Mouse (Mus musculus) neutrophil, adult 65 days (primary cell): ENCODE results near the gene Gmpr2. TPM values are rescaled to one million over a fixed set of nuclear protein-coding genes. Genes with fewer than 3 reads are reported as not detected.

Experiments used
- total RNA-seq: library from RNA; stranded (reverse); gene quantifications from 2 replicates; pipeline ENCODE4 v1.2.4, GENCODE M21; 2023

Gmpr2 gene
- total RNA-seq: 12.0 and 12.3 TPM in 2 replicates

GRCm38 (mm10) chr14:55671833-55672740 is at the start of gene Gmpr2, which contains the start of gene Nedd8:
Gene Gmpr2, plus strand, starts transcription at chr14:55671941.
Gene Nedd8, minus strand, starts transcription at chr14:55672124.

DNA sequence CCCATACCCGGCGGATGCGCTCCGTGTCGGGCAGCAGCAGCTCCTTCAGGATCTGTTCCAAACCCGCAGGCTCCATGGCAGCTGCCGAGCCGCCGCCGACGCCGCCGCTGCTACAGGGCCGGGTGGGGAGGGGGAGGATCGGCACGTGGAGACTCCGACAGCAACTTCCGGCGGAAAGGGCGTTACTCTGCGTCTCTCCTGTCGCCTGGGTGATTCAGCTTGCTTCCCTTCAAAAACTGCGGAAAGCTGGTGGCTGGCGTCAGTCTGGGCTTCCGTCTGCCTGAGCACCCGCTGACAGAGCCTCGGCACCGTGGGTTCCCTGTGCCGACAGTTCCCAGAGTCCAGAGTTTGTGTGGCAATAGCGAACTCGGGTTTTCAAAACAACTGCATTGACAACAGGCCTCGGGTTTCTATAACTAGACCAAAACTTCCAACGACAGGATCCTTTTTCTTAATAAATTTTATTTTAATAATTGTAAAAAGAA is 36.2 kb upstream of the Gmpr2 start, which contains the start of gene Ipo4:
Gene Ipo4, minus strand, starts transcription at position 435 of the 485 bp plus-strand sequence.

DNA sequence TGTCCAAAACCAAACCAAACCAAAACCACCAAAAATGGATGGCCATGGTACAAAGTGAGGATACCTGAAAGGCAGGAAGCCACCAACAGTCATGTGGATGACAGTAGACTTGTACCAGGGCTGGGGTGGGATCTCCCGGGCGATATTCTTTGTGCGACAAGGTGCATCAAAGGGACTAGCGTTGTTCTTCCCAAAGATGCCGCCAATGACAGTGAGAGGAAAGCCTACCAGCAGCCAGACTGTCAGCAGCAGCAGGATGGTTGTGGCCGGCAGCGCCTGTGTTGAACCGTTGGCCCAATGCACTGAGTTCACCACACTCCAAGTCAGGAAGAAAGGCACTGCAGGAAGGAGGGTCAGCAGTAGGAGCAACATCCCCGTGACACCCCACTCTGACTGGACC is 33.9 kb upstream of the Gmpr2 start, which contains the start of gene Gm49378:
Gene Gm49378, minus strand, starts transcription at position 101 of the 400 bp plus-strand sequence.

GRCm38 (mm10) chr14:55643060-55643907 is 28.5 kb upstream of the Gmpr2 start, which contains the start of gene Tm9sf1:
Gene Tm9sf1, minus strand, starts transcription at chr14:55643806.

GRCm38 (mm10) chr14:55649884-55650283 is 21.9 kb upstream of the Gmpr2 start, which contains the start of gene Tssk4:
Gene Tssk4, plus strand, starts transcription at chr14:55650184.

GRCm38 (mm10) chr14:55659960-55660573 is 11.7 kb upstream of the Gmpr2 start, which contains the start of gene Mdp1:
Gene Mdp1, minus strand, starts transcription at chr14:55660508.

GRCm38 (mm10) chr14:55681160-55682117 is 9.7 kb downstream of the Gmpr2 start, which contains the start of gene Tinf2:
Gene Tinf2, minus strand, starts transcription at chr14:55681820.

DNA sequence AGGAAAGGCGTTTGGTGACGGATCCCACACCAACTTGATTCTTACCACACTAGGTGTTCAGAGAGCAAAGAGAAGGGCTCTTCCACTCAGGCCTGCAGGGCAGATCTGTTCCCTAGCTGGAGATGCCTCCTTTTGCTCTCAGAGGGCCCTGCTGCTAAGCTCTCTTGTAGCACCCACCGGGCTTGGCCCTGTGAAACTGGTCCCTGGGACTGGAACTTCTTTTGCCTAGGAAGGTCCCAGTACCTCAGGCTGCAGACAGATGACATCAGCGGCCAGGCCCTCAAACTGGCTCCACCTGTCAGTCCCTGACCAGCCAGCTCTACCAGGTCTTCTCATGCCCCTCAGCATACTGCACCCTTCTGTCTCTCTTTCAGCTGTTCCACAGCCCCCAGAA is 42.0 kb downstream of the Gmpr2 start, which contains the start of gene Tgm1:
Gene Tgm1, minus strand, starts transcription at position 198 of the 394 bp plus-strand sequence.

GRCm38 (mm10) chr14:55721700-55722437 is 50.1 kb downstream of the Gmpr2 start, which contains the start of gene Rabggta:
Gene Rabggta, minus strand, starts transcription at chr14:55722263.

Other genes with a start within 250 kb of the Gmpr2 start
- 12.9 and 13.7 TPM in 2 replicates for gene Dhrs4, start 193.2 kb upstream of the Gmpr2 start, total RNA-seq
- not detected in 2 replicates for gene Carmil3, start 181.3 kb upstream of the Gmpr2 start, total RNA-seq
- not detected in 2 replicates for gene Cpne6, start 161.5 kb upstream of the Gmpr2 start, total RNA-seq
- not detected in 2 replicates for gene Nrl, start 147.0 kb upstream of the Gmpr2 start, total RNA-seq
- 14.4 and 20.4 TPM in 2 replicates for gene Pck2, start 131.7 kb upstream of the Gmpr2 start, total RNA-seq
- 44.0 and 53.0 TPM in 2 replicates for gene Dcaf11, start 111.9 kb upstream of the Gmpr2 start, total RNA-seq
- 1.2 and 2.0 TPM in 2 replicates for gene A730061H03Rik, start 111.5 kb upstream of the Gmpr2 start, total RNA-seq
- not detected in 2 replicates for gene Fitm1, start 96.3 kb upstream of the Gmpr2 start, total RNA-seq
- gene Psme1, start 93.8 kb upstream of the Gmpr2 start, total RNA-seq: 122 and 139 TPM in 2 replicates
- gene Emc9, start 86.6 kb upstream of the Gmpr2 start, total RNA-seq: 1.5 and 1.8 TPM in 2 replicates
- 174 and 199 TPM in 2 replicates for gene Psme2, start 80.8 kb upstream of the Gmpr2 start, total RNA-seq
- gene Rnf31, start 80.2 kb upstream of the Gmpr2 start, total RNA-seq: 49.9 and 68.0 TPM in 2 replicates
- gene Irf9, start 68.4 kb upstream of the Gmpr2 start, total RNA-seq: 49.8 and 55.5 TPM in 2 replicates
- 0.22 TPM in 1 of 2 replicates, not detected in the other for gene Rec8, start 53.9 kb upstream of the Gmpr2 start, total RNA-seq
- gene Ipo4, start 36.0 kb upstream of the Gmpr2 start, total RNA-seq: 10.0 and 12.5 TPM in 2 replicates
- gene Gm49378, start 34.0 kb upstream of the Gmpr2 start, total RNA-seq: 1.5 and 2.2 TPM in 2 replicates
- 29.1 and 33.0 TPM in 2 replicates for gene Tm9sf1, start 28.1 kb upstream of the Gmpr2 start, total RNA-seq
- 1.3 and 1.7 TPM in 2 replicates for gene Tssk4, start 21.8 kb upstream of the Gmpr2 start, total RNA-seq
- gene Mdp1, start 11.4 kb upstream of the Gmpr2 start, total RNA-seq: 9.4 and 11.2 TPM in 2 replicates
- gene Nedd8, start 183 bp downstream of the Gmpr2 start, total RNA-seq: 129 and 152 TPM in 2 replicates
- gene Tinf2, start 9.9 kb downstream of the Gmpr2 start, total RNA-seq: 47.7 and 63.8 TPM in 2 replicates
- 2.1 and 2.6 TPM in 2 replicates for gene Tgm1, start 42.0 kb downstream of the Gmpr2 start, total RNA-seq
- 23.7 and 38.4 TPM in 2 replicates for gene Rabggta, start 50.3 kb downstream of the Gmpr2 start, total RNA-seq
- 47.8 and 56.7 TPM in 2 replicates for gene Dhrs1, start 73.7 kb downstream of the Gmpr2 start, total RNA-seq
- gene Nop9, start 73.8 kb downstream of the Gmpr2 start, total RNA-seq: 12.1 and 17.3 TPM in 2 replicates
- gene Cideb, start 86.5 kb downstream of the Gmpr2 start, total RNA-seq: 0.77 TPM in 1 of 2 replicates, not detected in the other
- 0.43 and 1.0 TPM in 2 replicates for gene Ltb4r2, start 89.5 kb downstream of the Gmpr2 start, total RNA-seq
- gene Ltb4r1, start 94.0 kb downstream of the Gmpr2 start, total RNA-seq: 203 and 207 TPM in 2 replicates
- 0.63 TPM in 1 of 2 replicates, not detected in the other for gene Adcy4, start 112.2 kb downstream of the Gmpr2 start, total RNA-seq
- gene Ripk3, start 116.9 kb downstream of the Gmpr2 start, total RNA-seq: 42.5 and 50.7 TPM in 2 replicates
- gene Nfatc4, start 151.2 kb downstream of the Gmpr2 start, total RNA-seq: not detected in 2 replicates
- gene Nynrin, start 182.1 kb downstream of the Gmpr2 start, total RNA-seq: 1.1 and 3.0 TPM in 2 replicates
- gene Cbln3, start 212.5 kb downstream of the Gmpr2 start, total RNA-seq: 0.48 and 0.54 TPM in 2 replicates
- gene Khnyn, start 213.0 kb downstream of the Gmpr2 start, total RNA-seq: 107 and 146 TPM in 2 replicates
- gene Sdr39u1, start 228.4 kb downstream of the Gmpr2 start, total RNA-seq: 1.9 and 2.2 TPM in 2 replicates